Mouse (Mus musculus): ENCODE measurements around the gene Arhgef11. TPM values are rescaled to one million over a fixed set of nuclear protein-coding genes. Genes with fewer than 3 reads are reported as not detected.
"Not testable (repeated sequence)": the region's sequence is repeated elsewhere in the genome, so short reads cannot be mapped to it uniquely, and the experiment has no call there.

The Arhgef11 gene
- 14.4 and 17.3 TPM in 2 replicates for polyA plus RNA-seq (2015; fragmentation: Nextera tagmentation; extraction: Ambion mirVana)

- H3K4me2 ChIP-seq: peak within 1 kb of the TSS; percentile 90
- H3K27ac ChIP-seq: peak within 1 kb of the TSS; percentile 96
- no peaks in the 10 kb centered on the region for H3K36me3 ChIP-seq
- H3K9me3 ChIP-seq: no peaks in the 10 kb centered on the region
- ATAC-seq (ENCODE audit: insufficient read depth, low FRiP score, low read depth): peak; percentile 93
- peak within 1 kb of the TSS; percentile 84 for H3K9ac ChIP-seq
- H3K4me1 ChIP-seq: peaks cover 25% of the 10 kb centered on the region
- H3K27me3 ChIP-seq (replicated peaks): no peaks in the 10 kb centered on the region
- H3K4me3 ChIP-seq (replicated peaks): peak within 1 kb of the TSS; percentile 86
- WGBS: under 1% methylated on average over 81 of the region's 101 CpGs
These were observed at the start of gene Arhgef11 for GRCm38 (mm10) chr3:87616957-87617810. Gene Arhgef11, plus strand, starts transcription at chr3:87617559.

GRCm38 (mm10) chr3:87568681-87569080 lies 48.7 kb upstream of the Arhgef11 start:
- H3K4me2 ChIP-seq: no peak overlapping the region
- H3K4me3 ChIP-seq (replicated peaks): no peak overlapping the region
- H3K9me3 ChIP-seq: no peaks in the 10 kb centered on the region
- no peaks in the 10 kb centered on the region for H3K36me3 ChIP-seq
- no peaks in the 10 kb centered on the region for H3K27me3 ChIP-seq (replicated peaks)
- H3K9ac ChIP-seq: no peak overlapping the region
- WGBS: 93% methylated on average over 5 of the region's 5 CpGs
- ATAC-seq (ENCODE audit: insufficient read depth, low FRiP score, low read depth): no peak
- no peak overlapping the region for H3K27ac ChIP-seq
- peaks cover 3% of the 10 kb centered on the region; the same call in 1 of the 2 replicates for H3K4me1 ChIP-seq

- H3K27ac ChIP-seq: no peak overlapping the region
- H3K4me1 ChIP-seq: no peaks in the 10 kb centered on the region
- H3K4me3 ChIP-seq (replicated peaks): no peak overlapping the region
- H3K9me3 ChIP-seq: no peaks in the 10 kb centered on the region
- H3K36me3 ChIP-seq: no peaks in the 10 kb centered on the region
- H3K4me2 ChIP-seq: no peak overlapping the region
- no peak overlapping the region for H3K9ac ChIP-seq
- no peaks in the 10 kb centered on the region for H3K27me3 ChIP-seq (replicated peaks)
- 32% methylated on average over 6 of the region's 6 CpGs for WGBS
- no peak for ATAC-seq (ENCODE audit: insufficient read depth, low FRiP score, low read depth)
These were observed 41.6 kb upstream of the Arhgef11 start for GRCm38 (mm10) chr3:87575766-87576165.

GRCm38 (mm10) chr3:87582259-87582658 lies 35.1 kb upstream of the Arhgef11 start:
- 91% methylated on average over 4 of the region's 4 CpGs for WGBS
- H3K36me3 ChIP-seq: no peaks in the 10 kb centered on the region
- H3K4me2 ChIP-seq: no peak overlapping the region
- no peaks in the 10 kb centered on the region for H3K9me3 ChIP-seq
- no peak overlapping the region for H3K4me3 ChIP-seq (replicated peaks)
- no peaks in the 10 kb centered on the region for H3K4me1 ChIP-seq
- no peak for ATAC-seq (ENCODE audit: insufficient read depth, low FRiP score, low read depth)
- no peak overlapping the region for H3K27ac ChIP-seq
- no peak overlapping the region for H3K9ac ChIP-seq
- H3K27me3 ChIP-seq (replicated peaks): no peaks in the 10 kb centered on the region

GRCm38 (mm10) chr3:87593793-87594192 lies 23.6 kb upstream of the Arhgef11 start:
- WGBS: 68% methylated on average over 5 of the region's 5 CpGs
- no peak overlapping the region for H3K4me3 ChIP-seq (replicated peaks)
- H3K4me1 ChIP-seq: no peaks in the 10 kb centered on the region
- no peaks in the 10 kb centered on the region for H3K27me3 ChIP-seq (replicated peaks)
- no peak overlapping the region for H3K27ac ChIP-seq
- H3K9me3 ChIP-seq: no peaks in the 10 kb centered on the region
- H3K9ac ChIP-seq: no peak overlapping the region
- no peaks in the 10 kb centered on the region for H3K36me3 ChIP-seq
- ATAC-seq (ENCODE audit: insufficient read depth, low FRiP score, low read depth): no peak
- H3K4me2 ChIP-seq: no peak overlapping the region

GRCm38 (mm10) chr3:87595328-87595727 lies 22.0 kb upstream of the Arhgef11 start:
- not testable (repeated sequence) for H3K9ac ChIP-seq; ATAC-seq (ENCODE audit: insufficient read depth, low FRiP score, low read depth); H3K27ac ChIP-seq; H3K9me3 ChIP-seq; H3K4me3 ChIP-seq (replicated peaks); H3K4me2 ChIP-seq; H3K36me3 ChIP-seq; H3K4me1 ChIP-seq; H3K27me3 ChIP-seq (replicated peaks)
- WGBS: 69% methylated on average over 4 of the region's 4 CpGs

- not testable (repeated sequence) for ATAC-seq (ENCODE audit: insufficient read depth, low FRiP score, low read depth); H3K9me3 ChIP-seq; H3K36me3 ChIP-seq; H3K9ac ChIP-seq; H3K4me2 ChIP-seq; H3K4me3 ChIP-seq (replicated peaks); H3K27ac ChIP-seq; H3K4me1 ChIP-seq; H3K27me3 ChIP-seq (replicated peaks)
- WGBS: 96% methylated on average over 15 of the region's 15 CpGs
These were observed 16.3 kb upstream of the Arhgef11 start for GRCm38 (mm10) chr3:87601077-87601476.

- H3K36me3 ChIP-seq: no peaks in the 10 kb centered on the region
- H3K4me3 ChIP-seq (replicated peaks): no peak overlapping the region
- H3K27ac ChIP-seq: peak overlapping the region; percentile 78; the same call in 1 of the 2 replicates
- H3K4me1 ChIP-seq: peaks cover 25% of the 10 kb centered on the region
- no peaks in the 10 kb centered on the region for H3K27me3 ChIP-seq (replicated peaks)
- peak overlapping the region; percentile 50; the same call in 1 of the 2 replicates for H3K9ac ChIP-seq
- no peaks in the 10 kb centered on the region for H3K9me3 ChIP-seq
- 56% methylated on average over 4 of the region's 4 CpGs for WGBS
- peak overlapping the region; percentile 69; the same call in 1 of the 2 replicates for H3K4me2 ChIP-seq
- no peak for ATAC-seq (ENCODE audit: insufficient read depth, low FRiP score, low read depth)
These were observed 1.0 kb upstream of the Arhgef11 start for GRCm38 (mm10) chr3:87616354-87616753.

- Histone ChIP-seq H3K27me3 (replicated peaks) (no peaks in the 10 kb centered on the region), H3K36me3 (no peaks in the 10 kb centered on the region), H3K27ac (peak overlapping the region; percentile 96), H3K4me1 (peaks cover 25% of the 10 kb centered on the region), H3K4me2 (peak overlapping the region; percentile 90), H3K4me3 (replicated peaks) (peak overlapping the region; percentile 86), H3K9ac (peak overlapping the region; percentile 84), H3K9me3 (no peaks in the 10 kb centered on the region)
- 2% methylated on average over 6 of the region's 6 CpGs for WGBS
- ATAC-seq (ENCODE audit: insufficient read depth, low FRiP score, low read depth): no peak
These were observed 412 bp downstream of the Arhgef11 start for GRCm38 (mm10) chr3:87617811-87618130.

- Histone ChIP-seq H3K9ac (peak overlapping the region; percentile 6; the same call in 1 of the 2 replicates), H3K27ac (peak overlapping the region; percentile 96; the same call in 1 of the 2 replicates), H3K4me3 (replicated peaks) (peak overlapping the region; percentile 86), H3K36me3 (no peaks in the 10 kb centered on the region), H3K4me1 (peaks cover 25% of the 10 kb centered on the region), H3K4me2 (peak overlapping the region; percentile 90), H3K27me3 (replicated peaks) (no peaks in the 10 kb centered on the region), H3K9me3 (no peaks in the 10 kb centered on the region)
- WGBS: 0% methylated on average over 3 of the region's 3 CpGs
- no peak for ATAC-seq (ENCODE audit: insufficient read depth, low FRiP score, low read depth)
These were observed 881 bp downstream of the Arhgef11 start for GRCm38 (mm10) chr3:87618240-87618639.

GRCm38 (mm10) chr3:87618981-87619710 lies 1.8 kb downstream of the Arhgef11 start:
- peak overlapping the region; percentile 39; the same call in 1 of the 2 replicates for H3K9ac ChIP-seq

More at GRCm38 (mm10) chr3:87618981-87619710, 1.8 kb downstream of the Arhgef11 start:
- Histone ChIP-seq H3K4me1 (peaks cover 25% of the 10 kb centered on the region), H3K27ac (no peak overlapping the region), H3K36me3 (no peaks in the 10 kb centered on the region), H3K27me3 (replicated peaks) (no peaks in the 10 kb centered on the region), H3K9me3 (no peaks in the 10 kb centered on the region), H3K4me3 (replicated peaks) (peak overlapping the region; percentile 86), H3K4me2 (peak overlapping the region; percentile 90)
- WGBS: 37% methylated on average over 5 of the region's 5 CpGs
- ATAC-seq (ENCODE audit: insufficient read depth, low FRiP score, low read depth): no peak

Data from stomach, embryonic 15.5 days (tissue).